Mouse (Mus musculus): ENCODE data around the gene Rc3h2. TPM values are rescaled to one million over a fixed set of nuclear protein-coding genes. Genes with fewer than 3 reads are reported as not detected.

Rc3h2 gene
- polyA plus RNA-seq, 1 experiment from 2014 or later: 33.4 TPM

Other genes with a start within 250 kb of the Rc3h2 start
- gene Olfr365, start 234.7 kb downstream of the Rc3h2 start, polyA plus RNA-seq (2016; fragmentation: Nextera tagmentation; extraction: Ambion mirVana): not detected in 2 replicates
- not detected in 2 replicates for gene Olfr366, start 211.3 kb downstream of the Rc3h2 start, polyA plus RNA-seq (2016; fragmentation: Nextera tagmentation; extraction: Ambion mirVana)
- gene Olfr368, start 96.4 kb downstream of the Rc3h2 start, polyA plus RNA-seq (2016; fragmentation: Nextera tagmentation; extraction: Ambion mirVana): not detected in 2 replicates
- 76.7 and 78.1 TPM in 2 replicates for gene Pdcl, start 63.6 kb downstream of the Rc3h2 start, polyA plus RNA-seq (2016; fragmentation: Nextera tagmentation; extraction: Ambion mirVana)
- 13.6 and 14.0 TPM in 2 replicates for gene Zbtb26, start 20.2 kb upstream of the Rc3h2 start, polyA plus RNA-seq (2016; fragmentation: Nextera tagmentation; extraction: Ambion mirVana)
- gene Zbtb6, start 20.3 kb upstream of the Rc3h2 start, polyA plus RNA-seq (2016; fragmentation: Nextera tagmentation; extraction: Ambion mirVana): 11.9 and 12.4 TPM in 2 replicates
- 65.5 and 70.5 TPM in 2 replicates for gene Rabgap1, start 20.4 kb upstream of the Rc3h2 start, polyA plus RNA-seq (2016; fragmentation: Nextera tagmentation; extraction: Ambion mirVana)
- gene Gpr21, start 93.4 kb upstream of the Rc3h2 start, polyA plus RNA-seq (2016; fragmentation: Nextera tagmentation; extraction: Ambion mirVana): 6.1 and 6.2 TPM in 2 replicates

All from midbrain, embryonic 12.5 days (tissue).